Mouse (Mus musculus): ENCODE measurements around the gene Frmpd4.

DNA sequence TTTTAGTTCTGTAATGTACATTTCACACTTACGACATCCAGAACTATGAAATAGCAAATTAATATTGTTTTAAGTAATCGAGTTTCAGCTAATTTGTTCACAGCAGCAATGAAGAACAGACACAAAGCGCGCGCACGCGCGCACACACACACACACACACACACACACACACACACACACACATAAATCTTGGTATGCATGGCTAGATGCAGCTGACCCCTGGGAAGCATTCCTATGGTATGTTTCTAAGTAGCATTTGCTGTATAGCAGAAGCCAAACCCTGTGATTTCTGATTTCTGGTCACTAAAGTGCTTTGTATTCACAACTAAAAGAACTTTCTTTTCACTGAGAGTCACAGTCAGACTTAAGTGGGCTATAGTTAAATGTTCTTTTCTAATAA is 922.8 kb downstream of the Frmpd4 start:
- TF ChIP-seq TCF12 (IDR thresholded peaks at IDR 0.05; ENCODE audit: low read depth, low read length) (no peak), JUN (IDR thresholded peaks at IDR 0.05; ENCODE audit: insufficient read depth, low read depth, low read length) (no peak), CTCF (conservative IDR thresholded peaks at IDR 0.05 in 1 of 2, IDR thresholded peaks at IDR 0.05 in 1 of 2; ENCODE audit: low read depth in 2 of 2, low read length in 2 of 2) (no peak), CHD2 (IDR thresholded peaks at IDR 0.05; ENCODE audit: low read length) (no peak)
